In genomic region chr4:14445215-14445614, GRCm38 (mm10) we compare ENCODE assay signal across 16 mouse cellular contexts.
"Had no signal": no experiment of that assay in that cellular context is flagged by ENCODE, and none has a peak within 500 bp of the region (broad histone marks: within the 10 kb centered on the region; RNA-seq: fewer than 3 reads in every experiment).

No protein-coding gene starts in this region.

- H3K9ac ChIP-seq: liver, embryonic 13.5 days; liver, embryonic 15.5 days; liver, postnatal 0 days; midbrain, embryonic 13.5 days; midbrain, embryonic 15.5 days; neural tube, embryonic 12.5 days; stomach, embryonic 15.5 days had no signal

- H3K36me3 ChIP-seq: liver, embryonic 13.5 days; liver, embryonic 15.5 days; midbrain, embryonic 13.5 days; midbrain, embryonic 15.5 days; neural tube, embryonic 12.5 days; stomach, embryonic 15.5 days had no signal

- DNase-seq: liver, embryonic 13.5 days; liver, postnatal 0 days; lung, postnatal 10 days; right cerebral cortex, postnatal 14 days; thymus, adult 2 months; thymus, postnatal 25 days; thymus, postnatal 4 days had no signal

- ATAC-seq: liver, postnatal 0 days; midbrain, embryonic 13.5 days; midbrain, embryonic 15.5 days had no signal

- H3K4me3 ChIP-seq: liver, embryonic 13.5 days; liver, embryonic 15.5 days; megakaryocyte, embryonic 14.5 days; midbrain, embryonic 13.5 days; midbrain, embryonic 15.5 days; neural tube, embryonic 12.5 days; stomach, embryonic 15.5 days had no signal

- H3K4me1 ChIP-seq: liver, embryonic 13.5 days; liver, embryonic 15.5 days; megakaryocyte, embryonic 14.5 days; neural tube, embryonic 12.5 days; stomach, embryonic 15.5 days had no signal

- H3K9me3 ChIP-seq: liver, embryonic 13.5 days; liver, embryonic 15.5 days; midbrain, embryonic 13.5 days; midbrain, embryonic 15.5 days; neural tube, embryonic 12.5 days; stomach, embryonic 15.5 days had no signal

- H3K4me2 ChIP-seq: liver, embryonic 13.5 days; liver, embryonic 15.5 days; midbrain, embryonic 11.5 days; midbrain, embryonic 13.5 days; midbrain, embryonic 15.5 days; neural tube, embryonic 12.5 days; stomach, embryonic 15.5 days had no signal

- H3K27ac ChIP-seq: liver, embryonic 13.5 days; liver, embryonic 15.5 days; macrophage; midbrain, embryonic 13.5 days; midbrain, embryonic 15.5 days; neural tube, embryonic 12.5 days; stomach, embryonic 15.5 days; stomach, postnatal 0 days had no signal

- H3K27me3 ChIP-seq: liver, embryonic 13.5 days; liver, embryonic 15.5 days; megakaryocyte, embryonic 14.5 days; midbrain, embryonic 13.5 days; midbrain, embryonic 15.5 days; neural tube, embryonic 12.5 days; stomach, embryonic 15.5 days had no signal
